Mouse (Mus musculus) left cerebral cortex, postnatal 36 days (tissue): ENCODE measurements at regions not wholly inside any gene's neighbourhood (a gene's known extent, or its start where the extent isn't known, plus 50 kb on each side); places are given as distances from the start of the nearest gene placed in this dataset.
A peak's percentile ranks its signal among the peaks of the same experiment; 100 is the strongest.
"Not testable (repeated sequence)": the region's sequence is repeated elsewhere in the genome, so short reads cannot be mapped to it uniquely, and the experiment has no call there.

Experiments used
- DNase-seq, 2 experiments: peaks; one replicate each; pipeline ENCODE4 v3.0.0; 2021 to 2022; ENCODE audit warnings: low spot score in 2 of 2, mixed read lengths in 1 of 2
- intact Hi-C: fragments of 180-260 bp; cut with DNase I; formaldehyde crosslinking; loops from one replicate; pipeline ENCODE4 v1.15.1; 2025

DNA sequence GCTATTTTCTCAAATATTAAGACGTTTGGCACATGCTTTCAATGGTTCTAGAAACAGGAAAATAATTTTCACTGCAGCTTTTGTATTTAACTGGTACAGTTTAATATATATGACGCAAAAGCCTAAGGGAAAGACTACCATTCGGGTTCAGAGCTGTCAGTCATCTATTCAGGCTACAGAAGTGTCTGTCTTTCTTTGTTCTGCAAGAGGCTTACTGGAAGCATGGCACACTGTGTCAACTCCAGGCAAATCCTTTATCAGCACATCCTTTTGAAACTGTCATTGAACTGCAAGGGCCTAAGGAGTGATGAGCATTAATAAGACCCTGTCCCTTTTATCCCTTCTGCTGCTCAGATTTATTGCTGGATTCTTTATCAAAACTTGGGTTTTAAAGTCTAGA, 303.8 kb upstream of the Gm5152 start:
- DNase-seq, intact Hi-C loops: not testable (repeated sequence)

DNA sequence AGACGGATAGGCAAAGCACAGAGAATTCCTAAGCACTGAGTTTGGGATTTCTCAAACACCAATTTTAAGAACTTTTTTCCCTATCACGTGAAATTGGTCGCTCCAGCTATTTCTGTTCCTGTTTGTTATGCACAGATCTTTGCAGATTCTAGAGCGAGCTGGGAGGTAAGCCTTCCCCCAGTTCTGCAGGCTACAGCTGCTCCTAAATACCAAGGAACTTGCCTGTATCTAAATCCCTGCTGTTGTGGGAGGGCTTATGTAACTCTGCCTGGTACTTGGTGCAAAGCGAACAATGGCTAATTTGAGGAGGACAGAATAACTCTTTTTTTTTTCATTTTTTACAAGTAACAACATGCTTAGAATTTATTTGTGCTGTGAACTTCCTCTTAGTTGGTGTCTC, 316.0 kb upstream of the Gm5152 start:
- DNase-seq: peak; percentile 47 to 59
- intact Hi-C loops: no loop called here

DNA sequence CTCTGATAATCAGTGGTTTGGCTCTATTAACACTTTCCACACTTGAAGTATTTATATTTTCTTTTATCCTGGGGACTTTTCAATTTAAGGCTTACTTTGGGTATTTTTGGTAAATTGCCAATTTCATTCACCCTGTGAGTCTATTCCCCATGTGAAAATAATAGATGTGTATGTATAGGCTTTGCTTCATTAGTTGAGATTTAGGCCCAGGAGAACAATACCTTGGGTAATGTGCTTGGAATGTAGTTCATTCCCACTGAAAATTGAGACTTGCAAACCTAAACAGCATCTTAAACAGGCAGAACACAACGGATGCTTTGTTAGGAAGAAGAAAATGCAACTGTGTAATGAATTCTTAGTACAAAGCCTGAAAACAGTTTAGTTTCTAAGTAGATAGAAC, 346.1 kb upstream of the Gm5152 start:
- DNase-seq: no peak
- intact Hi-C loops: no loop called here

DNA sequence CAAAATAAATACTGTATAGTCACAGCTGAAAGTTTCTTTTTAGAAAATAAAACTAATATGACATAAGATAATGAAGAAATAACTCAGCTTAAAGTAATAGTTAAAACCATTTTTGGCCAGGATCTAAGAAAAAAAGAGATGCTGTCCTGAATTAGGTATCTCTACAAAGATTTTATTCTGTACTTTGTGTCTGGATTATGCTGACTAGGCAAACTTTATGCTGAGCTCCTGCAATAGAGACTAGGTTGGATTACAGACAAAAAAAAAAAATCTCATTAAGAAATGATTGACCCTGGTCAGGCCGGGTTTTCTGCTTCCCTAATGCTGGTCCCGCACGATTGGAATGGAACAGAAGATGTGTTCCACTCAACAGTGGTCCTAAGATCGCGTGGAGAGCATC, 346.8 kb upstream of the Gm8871 start:
- intact Hi-C loops: no loop called here
- no peak for DNase-seq

DNA sequence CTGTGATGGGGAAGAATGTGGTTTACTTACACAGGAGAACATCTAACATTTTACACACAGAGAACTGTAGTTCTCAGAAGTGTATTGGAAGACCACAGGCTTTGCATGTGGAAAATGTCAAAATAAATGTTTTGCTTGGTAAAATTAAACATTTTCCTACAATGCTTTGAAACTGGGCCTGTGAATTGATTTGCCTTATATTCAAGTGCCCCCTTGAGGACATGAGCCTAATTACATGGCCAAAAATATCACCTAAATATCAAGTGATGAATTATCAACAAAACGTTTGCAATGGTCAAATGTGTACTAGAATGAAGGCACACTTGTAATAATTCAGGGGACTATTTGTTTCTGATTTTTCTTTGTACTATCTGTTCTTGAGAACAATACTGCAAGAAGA, 314.4 kb upstream of the Gm8871 start:
- DNase-seq: no peak
- intact Hi-C loops: loop anchor here (5.0 to 10.0 kb wide), 3 partner anchors 678 to 1186 kb away; no protein-coding TSS in a partner anchor

DNA sequence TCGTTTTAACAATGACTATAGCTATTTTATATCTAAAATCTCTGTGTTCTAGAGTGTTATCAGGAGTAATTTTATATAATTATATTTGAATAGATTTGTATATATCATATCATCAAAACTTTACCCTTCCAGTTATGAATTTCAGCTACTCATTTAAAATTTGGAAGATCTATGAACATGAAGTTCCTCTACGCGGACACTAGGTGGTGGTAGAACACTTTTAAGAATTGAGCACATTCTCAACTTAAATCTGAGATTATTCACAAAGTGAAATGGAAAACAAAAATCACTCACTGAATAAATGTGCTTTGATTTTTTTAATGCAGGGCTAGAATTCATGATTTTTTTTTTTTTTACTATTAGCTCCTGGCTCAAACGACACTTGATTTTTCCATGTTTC, 299.5 kb upstream of the Gm8871 start:
- DNase-seq: no peak

DNA sequence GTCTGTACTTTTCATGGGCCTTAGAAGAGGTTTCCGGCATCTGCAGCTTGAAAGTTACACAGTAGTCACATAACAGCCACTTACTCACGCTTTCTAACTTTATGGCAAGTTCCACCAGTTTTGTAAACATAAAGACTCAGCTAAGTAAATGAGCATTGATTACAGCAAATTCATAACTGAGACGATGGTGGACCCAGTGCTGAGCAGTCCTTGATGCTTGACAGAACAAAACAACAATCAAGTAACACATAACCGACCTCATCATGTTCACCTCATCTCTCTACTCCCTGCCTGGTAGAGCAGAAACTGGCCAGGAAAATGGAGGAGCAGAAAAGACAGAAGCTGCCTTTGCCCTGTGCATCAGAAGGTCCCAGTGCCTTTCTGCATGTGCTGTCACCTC, 284.3 kb upstream of the Gm8871 start:
- DNase-seq: no peak
- intact Hi-C loops: loop anchor here (10.0 kb wide), 1 partner anchor 1362 kb away; no protein-coding TSS in a partner anchor

More for the DNA sequence above, 299.5 kb upstream of the Gm8871 start:
- intact Hi-C loops: loop anchor here (5.0 kb wide), 1 partner anchor 1894 kb away; no protein-coding TSS in a partner anchor

DNA sequence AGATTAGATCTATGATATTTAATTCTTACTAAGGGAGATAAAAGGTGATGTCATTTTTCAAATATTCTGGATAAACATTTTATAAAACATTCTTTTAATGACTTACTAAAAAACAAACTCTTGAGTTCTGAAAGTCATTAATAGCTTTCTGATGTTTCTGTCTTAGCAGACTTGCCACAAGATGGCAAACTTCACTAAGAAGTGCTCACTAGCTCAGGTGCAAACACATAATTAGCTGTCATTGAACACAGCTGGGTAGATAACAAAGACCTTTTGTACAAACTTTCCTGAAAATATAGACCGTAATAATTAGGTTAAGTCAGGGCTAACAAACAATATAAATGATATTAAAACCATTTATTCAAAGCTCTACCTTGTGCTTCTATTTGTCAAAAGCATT, 273.4 kb upstream of the Gm8871 start:
- DNase-seq: no peak
- intact Hi-C loops: loop anchor here (5.0 kb wide), 1 partner anchor 1883 kb away; no protein-coding TSS in a partner anchor

DNA sequence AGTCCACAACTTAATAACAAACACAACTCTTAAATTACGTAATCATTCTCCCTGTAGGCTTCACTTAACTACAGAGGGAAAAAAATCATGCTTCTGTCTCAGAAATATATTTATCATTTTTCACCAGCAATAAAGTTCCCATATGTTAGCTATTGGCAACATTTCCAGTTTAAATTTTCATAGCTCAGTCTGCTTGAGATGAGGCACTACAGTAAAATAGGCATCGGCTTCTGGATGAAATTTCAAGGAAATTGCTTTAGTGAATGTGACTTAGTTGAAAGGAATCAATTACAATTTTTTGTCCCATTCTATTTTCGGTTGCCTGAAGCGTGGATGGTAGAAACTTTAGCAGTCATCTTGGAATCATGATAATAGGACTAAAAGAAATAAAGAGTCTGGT, 262.1 kb upstream of the Gm8871 start:
- intact Hi-C loops: no loop called here
- no peak for DNase-seq

DNA sequence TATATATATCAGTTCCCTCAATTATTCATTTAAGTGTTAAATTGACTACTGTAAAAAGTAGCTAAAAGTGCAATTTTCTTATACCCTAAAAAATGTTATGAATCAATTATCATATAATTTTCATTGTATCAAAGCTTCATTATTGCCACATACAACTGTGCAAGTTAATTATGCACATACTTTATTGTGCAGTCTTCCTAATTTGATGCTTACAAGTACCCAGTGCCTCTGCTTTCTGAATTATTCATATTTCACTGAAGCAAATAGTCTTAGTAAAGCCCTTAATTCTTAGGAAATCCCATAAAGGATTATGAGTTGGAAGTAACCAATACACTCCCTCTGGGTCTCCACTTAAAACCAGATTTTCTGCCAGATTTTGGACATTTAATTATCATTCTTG, 220.5 kb upstream of the Gm8871 start:
- intact Hi-C loops: no loop called here
- no peak for DNase-seq

DNA sequence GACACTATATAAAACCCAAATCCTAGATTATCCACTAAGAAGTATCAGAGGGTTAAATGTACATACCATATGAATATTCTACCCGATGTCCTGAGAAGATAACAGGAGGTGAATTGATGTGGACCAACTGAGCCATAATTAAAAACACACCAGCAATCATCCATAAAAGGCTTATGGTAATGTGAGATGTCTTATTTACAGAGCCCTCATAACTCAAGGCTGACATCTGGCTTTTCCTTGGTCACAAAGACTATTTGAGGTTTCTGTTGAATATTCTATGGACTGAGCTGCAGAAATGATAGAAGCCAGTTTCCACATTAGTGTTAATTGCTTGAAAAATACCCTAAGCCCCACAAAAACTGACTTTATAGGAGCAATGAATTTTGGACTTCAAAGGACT, 198.1 kb upstream of the Gm8871 start:
- no peak for DNase-seq
- intact Hi-C loops: no loop called here

DNA sequence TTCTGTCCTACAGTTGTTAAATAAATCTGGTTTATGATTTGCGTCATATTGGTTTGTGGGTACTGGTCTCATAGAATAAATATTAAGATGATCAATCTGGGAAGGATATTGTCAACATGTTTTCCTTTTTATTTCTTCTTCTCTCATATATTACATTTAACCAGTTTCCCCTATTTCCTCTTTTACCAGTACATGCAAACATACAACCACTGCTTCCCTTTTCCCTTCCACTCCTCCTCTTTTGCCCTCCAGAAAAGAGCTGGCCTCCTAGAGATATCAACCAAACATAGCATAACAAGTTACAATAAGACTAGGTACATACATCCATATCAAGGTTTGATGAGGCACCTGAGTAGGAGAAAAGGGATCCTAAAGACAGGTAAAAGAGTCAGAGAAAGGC, 180.1 kb upstream of the Gm8871 start:
- DNase-seq: no peak
- intact Hi-C loops: no loop called here
